Mouse (Mus musculus): ENCODE measurements at regions not wholly inside any gene's neighbourhood (a gene's known extent, or its start where the extent isn't known, plus 50 kb on each side); places are given as distances from the start of the nearest gene placed in this dataset.

DNA sequence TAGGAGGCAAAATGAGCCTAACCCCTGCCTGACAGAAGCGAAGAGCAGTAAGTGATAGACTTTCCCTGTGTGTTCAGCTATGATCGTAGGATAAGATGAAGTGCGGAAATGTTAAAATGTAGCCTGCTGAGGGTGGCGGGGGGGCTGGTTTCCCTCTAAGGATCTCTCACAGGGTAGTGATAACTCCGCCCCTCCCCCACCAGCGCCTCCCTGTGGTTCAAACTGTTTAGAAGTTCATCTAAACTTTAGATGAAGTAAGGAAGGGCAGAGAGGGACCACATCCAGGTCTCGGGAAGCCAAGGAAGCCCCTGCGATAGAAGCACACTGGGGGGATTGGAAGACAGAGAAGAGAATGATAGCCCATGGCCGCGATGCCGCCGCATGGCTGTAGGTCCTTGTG is 75.9 kb upstream of the Ankrd55 start:
- no peaks in the 10 kb centered on the region for H3K36me3 ChIP-seq (ENCODE audit: control insufficient read depth, insufficient read depth, low read length)
- no peak overlapping the region for H3K4me3 ChIP-seq (ENCODE audit: low read depth, low read length)
- 89% methylated on average over 12 of the region's 12 CpGs for WGBS
- H3K9me3 ChIP-seq (replicated peaks; ENCODE audit: control insufficient read depth, low read length, poor library complexity, severe bottlenecking), result no peaks in the 10 kb centered on the region
- no peaks in the 10 kb centered on the region for H3K27me3 ChIP-seq (ENCODE audit: control insufficient read depth, insufficient read depth, low read depth, low read length)
- H3K27ac ChIP-seq (ENCODE audit: low read length), result no peak overlapping the region
- no peak overlapping the region for H3K9ac ChIP-seq (ENCODE audit: low read depth, low read length)
- ATAC-seq, result no peak
- H3K4me2 ChIP-seq (ENCODE audit: low read length), result no peak overlapping the region
- H3K4me1 ChIP-seq (ENCODE audit: control insufficient read depth, insufficient read depth, low read length), result no peaks in the 10 kb centered on the region

- 75% methylated on average over 17 of the region's 17 CpGs for WGBS
- no peak overlapping the region for H3K4me2 ChIP-seq (ENCODE audit: low read length)
- no peaks in the 10 kb centered on the region for H3K36me3 ChIP-seq (ENCODE audit: control insufficient read depth, insufficient read depth, low read length)
- H3K9me3 ChIP-seq (replicated peaks; ENCODE audit: control insufficient read depth, low read length, poor library complexity, severe bottlenecking), result no peaks in the 10 kb centered on the region
- no peaks in the 10 kb centered on the region for H3K27me3 ChIP-seq (ENCODE audit: control insufficient read depth, insufficient read depth, low read depth, low read length)
- H3K9ac ChIP-seq (ENCODE audit: low read depth, low read length), result no peak overlapping the region
- H3K4me3 ChIP-seq (ENCODE audit: low read depth, low read length), result no peak overlapping the region
- peak; percentile 42; the same call in 1 of the 2 replicates for ATAC-seq
- H3K4me1 ChIP-seq (ENCODE audit: control insufficient read depth, insufficient read depth, low read length), result no peaks in the 10 kb centered on the region
- no peak overlapping the region for H3K27ac ChIP-seq (ENCODE audit: low read length)
These were observed 74.6 kb upstream of the Ankrd55 start for GRCm38 (mm10) chr13:112213652-112214081.

DNA sequence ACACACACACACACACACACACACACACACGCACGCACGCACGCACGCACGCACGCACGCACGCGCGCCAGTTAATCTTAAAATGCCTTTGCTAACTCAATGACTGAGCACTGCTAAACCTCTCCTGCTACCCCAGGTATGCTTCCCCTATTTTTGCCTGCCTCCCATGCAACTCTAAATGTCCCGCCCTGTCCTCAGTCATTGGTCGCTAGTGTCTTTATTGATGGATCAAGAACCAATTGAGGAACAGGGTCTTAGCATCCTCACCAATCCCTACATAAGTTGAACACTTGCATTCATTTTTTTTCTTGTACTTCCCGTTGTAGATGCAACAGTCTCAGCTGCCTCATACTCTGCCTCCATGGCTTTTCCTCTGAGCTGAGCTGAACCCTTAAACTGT is 72.2 kb upstream of the Ankrd55 start:
- no peaks in the 10 kb centered on the region for H3K36me3 ChIP-seq (ENCODE audit: control insufficient read depth, insufficient read depth, low read length)
- H3K27ac ChIP-seq (ENCODE audit: low read length), result no peak overlapping the region
- H3K27me3 ChIP-seq (ENCODE audit: control insufficient read depth, insufficient read depth, low read depth, low read length), result no peaks in the 10 kb centered on the region
- no peak overlapping the region for H3K9ac ChIP-seq (ENCODE audit: low read depth, low read length)
- 94% methylated on average over 10 of the region's 14 CpGs for WGBS
- H3K9me3 ChIP-seq (replicated peaks; ENCODE audit: control insufficient read depth, low read length, poor library complexity, severe bottlenecking), result no peaks in the 10 kb centered on the region
- H3K4me3 ChIP-seq (ENCODE audit: low read depth, low read length), result no peak overlapping the region
- no peak for ATAC-seq
- no peak overlapping the region for H3K4me2 ChIP-seq (ENCODE audit: low read length)
- no peaks in the 10 kb centered on the region for H3K4me1 ChIP-seq (ENCODE audit: control insufficient read depth, insufficient read depth, low read length)

GRCm38 (mm10) chr13:112218389-112218788 is 69.9 kb upstream of the Ankrd55 start:
- Histone ChIP-seq H3K9me3 (replicated peaks; ENCODE audit: control insufficient read depth, low read length, poor library complexity, severe bottlenecking) (no peaks in the 10 kb centered on the region), H3K4me2 (ENCODE audit: low read length) (no peak overlapping the region), H3K4me1 (ENCODE audit: control insufficient read depth, insufficient read depth, low read length) (no peaks in the 10 kb centered on the region), H3K4me3 (ENCODE audit: low read depth, low read length) (no peak overlapping the region), H3K36me3 (ENCODE audit: control insufficient read depth, insufficient read depth, low read length) (no peaks in the 10 kb centered on the region), H3K27me3 (ENCODE audit: control insufficient read depth, insufficient read depth, low read depth, low read length) (no peaks in the 10 kb centered on the region), H3K9ac (ENCODE audit: low read depth, low read length) (no peak overlapping the region), H3K27ac (ENCODE audit: low read length) (no peak overlapping the region)
- whole genome bisulfite sequencing, result 73% methylated on average over 5 of the region's 5 CpGs
- ATAC-seq, result no peak

GRCm38 (mm10) chr13:112220184-112220583 is 68.1 kb upstream of the Ankrd55 start:
- H3K4me1 ChIP-seq (ENCODE audit: control insufficient read depth, insufficient read depth, low read length), result no peaks in the 10 kb centered on the region
- H3K27me3 ChIP-seq (ENCODE audit: control insufficient read depth, insufficient read depth, low read depth, low read length), result no peaks in the 10 kb centered on the region
- no peaks in the 10 kb centered on the region for H3K36me3 ChIP-seq (ENCODE audit: control insufficient read depth, insufficient read depth, low read length)
- no peak for ATAC-seq
- no peak overlapping the region for H3K9ac ChIP-seq (ENCODE audit: low read depth, low read length)
- H3K27ac ChIP-seq (ENCODE audit: low read length), result no peak overlapping the region
- WGBS, result 89% methylated on average over 8 of the region's 8 CpGs
- H3K9me3 ChIP-seq (replicated peaks; ENCODE audit: control insufficient read depth, low read length, poor library complexity, severe bottlenecking), result no peaks in the 10 kb centered on the region
- H3K4me3 ChIP-seq (ENCODE audit: low read depth, low read length), result no peak overlapping the region
- H3K4me2 ChIP-seq (ENCODE audit: low read length), result no peak overlapping the region

- WGBS, result 87% methylated on average over 2 of the region's 2 CpGs
- no peak overlapping the region for H3K4me3 ChIP-seq (ENCODE audit: low read depth, low read length)
These were observed 64.6 kb upstream of the Ankrd55 start for GRCm38 (mm10) chr13:112223616-112224015.

DNA sequence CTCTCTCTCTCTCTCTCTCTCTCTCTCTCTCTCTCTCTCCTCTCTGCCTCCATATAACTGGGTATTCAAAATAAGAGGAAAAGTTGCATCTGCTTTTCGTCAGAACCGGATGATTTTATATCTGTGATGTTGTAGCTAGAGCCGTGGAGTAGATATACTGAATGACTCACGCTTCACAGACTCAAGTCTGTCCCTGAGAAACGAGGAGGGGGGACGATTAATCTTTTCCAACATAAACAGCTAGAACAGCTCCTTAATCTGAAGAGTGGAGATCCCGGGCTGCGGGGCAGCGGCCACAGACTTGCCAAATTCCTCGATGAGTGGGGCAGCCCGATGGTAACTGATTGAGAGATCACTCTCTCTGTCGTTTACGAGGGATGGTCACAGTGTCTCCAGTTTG is 60.5 kb upstream of the Ankrd55 start:
- WGBS, result 80% methylated on average over 13 of the region's 13 CpGs

More at GRCm38 (mm10) chr13:112223616-112224015, 64.6 kb upstream of the Ankrd55 start:
- Histone ChIP-seq H3K9me3 (replicated peaks; ENCODE audit: control insufficient read depth, low read length, poor library complexity, severe bottlenecking) (no peaks in the 10 kb centered on the region), H3K27ac (ENCODE audit: low read length) (no peak overlapping the region), H3K4me1 (ENCODE audit: control insufficient read depth, insufficient read depth, low read length) (no peaks in the 10 kb centered on the region), H3K4me2 (ENCODE audit: low read length) (no peak overlapping the region), H3K9ac (ENCODE audit: low read depth, low read length) (no peak overlapping the region), H3K36me3 (ENCODE audit: control insufficient read depth, insufficient read depth, low read length) (no peaks in the 10 kb centered on the region), H3K27me3 (ENCODE audit: control insufficient read depth, insufficient read depth, low read depth, low read length) (no peaks in the 10 kb centered on the region)
- no peak for ATAC-seq

DNA sequence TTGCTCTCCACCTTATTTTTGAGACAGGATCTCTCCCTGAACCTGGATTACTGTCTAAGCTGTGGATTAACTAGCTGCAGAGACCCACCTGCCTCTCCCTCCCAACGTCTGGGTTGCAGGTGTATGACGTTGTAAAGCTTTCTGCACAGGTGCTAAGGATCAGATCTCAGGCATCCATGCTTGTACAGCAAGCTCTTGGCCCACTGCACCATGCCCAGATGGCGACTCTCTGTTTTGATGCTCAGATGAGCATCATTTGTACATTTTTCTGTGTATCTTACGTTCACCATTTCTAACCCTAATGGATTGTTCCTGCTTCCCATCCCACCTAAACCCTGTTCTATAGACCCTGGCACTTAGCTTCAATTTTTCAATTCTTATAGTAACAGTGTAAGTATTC is 59.4 kb upstream of the Ankrd55 start:
- no peaks in the 10 kb centered on the region for H3K36me3 ChIP-seq (ENCODE audit: control insufficient read depth, insufficient read depth, low read length)
- WGBS, result 86% methylated on average over 4 of the region's 4 CpGs
- ATAC-seq, result no peak
- no peak overlapping the region for H3K4me2 ChIP-seq (ENCODE audit: low read length)
- H3K4me1 ChIP-seq (ENCODE audit: control insufficient read depth, insufficient read depth, low read length), result no peaks in the 10 kb centered on the region
- no peaks in the 10 kb centered on the region for H3K27me3 ChIP-seq (ENCODE audit: control insufficient read depth, insufficient read depth, low read depth, low read length)
- H3K9ac ChIP-seq (ENCODE audit: low read depth, low read length), result no peak overlapping the region
- H3K4me3 ChIP-seq (ENCODE audit: low read depth, low read length), result no peak overlapping the region
- H3K27ac ChIP-seq (ENCODE audit: low read length), result no peak overlapping the region
- H3K9me3 ChIP-seq (replicated peaks; ENCODE audit: control insufficient read depth, low read length, poor library complexity, severe bottlenecking), result no peaks in the 10 kb centered on the region

More for the DNA sequence above, 60.5 kb upstream of the Ankrd55 start:
- no peak overlapping the region for H3K9ac ChIP-seq (ENCODE audit: low read depth, low read length)
- H3K36me3 ChIP-seq (ENCODE audit: control insufficient read depth, insufficient read depth, low read length), result no peaks in the 10 kb centered on the region
- H3K4me3 ChIP-seq (ENCODE audit: low read depth, low read length), result no peak overlapping the region
- no peak for ATAC-seq
- H3K4me1 ChIP-seq (ENCODE audit: control insufficient read depth, insufficient read depth, low read length), result no peaks in the 10 kb centered on the region
- no peak overlapping the region for H3K27ac ChIP-seq (ENCODE audit: low read length)
- H3K9me3 ChIP-seq (replicated peaks; ENCODE audit: control insufficient read depth, low read length, poor library complexity, severe bottlenecking), result no peaks in the 10 kb centered on the region
- no peaks in the 10 kb centered on the region for H3K27me3 ChIP-seq (ENCODE audit: control insufficient read depth, insufficient read depth, low read depth, low read length)
- H3K4me2 ChIP-seq (ENCODE audit: low read length), result no peak overlapping the region

DNA sequence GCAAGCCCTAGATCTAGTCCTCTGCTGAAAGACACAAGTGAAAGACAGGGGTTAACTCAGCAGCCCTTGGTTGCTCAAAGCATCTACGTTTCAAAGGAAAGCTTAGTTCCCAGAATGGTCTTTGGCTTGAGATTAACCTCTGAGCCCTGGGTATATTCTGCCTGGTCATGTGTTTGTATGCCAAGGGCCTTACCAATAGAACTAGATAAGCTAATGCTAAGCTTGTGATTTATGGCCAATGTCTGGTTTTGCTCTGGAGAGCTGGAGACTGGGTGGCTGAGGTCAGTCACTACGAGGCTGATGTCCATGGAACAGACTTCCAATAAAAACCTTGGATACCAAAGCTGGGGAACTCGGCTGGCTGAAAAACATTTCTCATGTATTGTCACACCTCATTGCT is 58.1 kb upstream of the Ankrd55 start:
- no peaks in the 10 kb centered on the region for H3K4me1 ChIP-seq (ENCODE audit: control insufficient read depth, insufficient read depth, low read length)
- no peaks in the 10 kb centered on the region for H3K27me3 ChIP-seq (ENCODE audit: control insufficient read depth, insufficient read depth, low read depth, low read length)
- no peak for ATAC-seq
- no peak overlapping the region for H3K9ac ChIP-seq (ENCODE audit: low read depth, low read length)
- no peaks in the 10 kb centered on the region for H3K9me3 ChIP-seq (replicated peaks; ENCODE audit: control insufficient read depth, low read length, poor library complexity, severe bottlenecking)
- WGBS, result 64% methylated on average over 3 of the region's 3 CpGs
- no peak overlapping the region for H3K27ac ChIP-seq (ENCODE audit: low read length)
- no peak overlapping the region for H3K4me2 ChIP-seq (ENCODE audit: low read length)
- no peaks in the 10 kb centered on the region for H3K36me3 ChIP-seq (ENCODE audit: control insufficient read depth, insufficient read depth, low read length)
- H3K4me3 ChIP-seq (ENCODE audit: low read depth, low read length), result no peak overlapping the region

GRCm38 (mm10) chr13:112234695-112235094 is 53.6 kb upstream of the Ankrd55 start:
- H3K27me3 ChIP-seq (ENCODE audit: control insufficient read depth, insufficient read depth, low read depth, low read length), result no peaks in the 10 kb centered on the region
- H3K4me3 ChIP-seq (ENCODE audit: low read depth, low read length), result no peak overlapping the region
- H3K27ac ChIP-seq (ENCODE audit: low read length), result no peak overlapping the region
- no peaks in the 10 kb centered on the region for H3K9me3 ChIP-seq (replicated peaks; ENCODE audit: control insufficient read depth, low read length, poor library complexity, severe bottlenecking)
- no peaks in the 10 kb centered on the region for H3K4me1 ChIP-seq (ENCODE audit: control insufficient read depth, insufficient read depth, low read length)
- no peaks in the 10 kb centered on the region for H3K36me3 ChIP-seq (ENCODE audit: control insufficient read depth, insufficient read depth, low read length)
- no peak for ATAC-seq
- H3K9ac ChIP-seq (ENCODE audit: low read depth, low read length), result no peak overlapping the region
- 91% methylated on average over 6 of the region's 6 CpGs for WGBS
- H3K4me2 ChIP-seq (ENCODE audit: low read length), result no peak overlapping the region

Measured in midbrain, embryonic 16.5 days (tissue).